Mouse (Mus musculus): Measurements from ENCODE around the gene 2610301B20Rik.

DNA sequence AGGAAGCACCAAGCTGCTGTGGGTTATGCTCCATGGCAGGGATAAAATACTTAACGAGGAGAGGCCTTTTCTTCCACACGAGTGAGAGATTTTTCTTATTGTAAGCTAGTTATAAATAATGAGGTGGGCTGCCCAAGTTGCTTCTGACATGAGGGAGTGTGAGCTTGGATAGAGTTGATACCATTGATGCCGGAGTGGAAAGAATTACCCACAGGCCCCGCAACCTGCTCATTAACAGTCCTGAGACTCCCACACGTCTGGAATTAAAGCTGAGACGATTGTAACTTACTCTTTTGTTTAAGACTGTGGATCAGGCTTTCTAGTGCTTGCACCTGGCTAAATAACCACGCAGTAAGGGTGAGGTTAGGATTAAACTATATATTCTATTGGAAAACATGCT lies 24.5 kb upstream of the 2610301B20Rik start:
- TF ChIP-seq POLR2A (IDR thresholded peaks at IDR 0.05; ENCODE audit: borderline replicate concordance, low read depth, low read length): no peak
- no peak for TF ChIP-seq CTCF (IDR thresholded peaks at IDR 0.05; ENCODE audit: low read depth, low read length)
